Mouse (Mus musculus) layer of hippocampus, adult 9-11 months (tissue): ENCODE results near the gene Slc46a1.

Source experiments
- DNase-seq: peaks from one replicate; pipeline ENCODE4 v3.0.0; 2022

Gene Slc46a1

GRCm38 (mm10) chr11:78505430-78505829 lies 39.9 kb downstream of the Slc46a1 start:
- DNase-seq: no peak

- no peak for DNase-seq
Observed at GRCm38 (mm10) chr11:78509148-78509547, 43.7 kb downstream of the Slc46a1 start.

DNA sequence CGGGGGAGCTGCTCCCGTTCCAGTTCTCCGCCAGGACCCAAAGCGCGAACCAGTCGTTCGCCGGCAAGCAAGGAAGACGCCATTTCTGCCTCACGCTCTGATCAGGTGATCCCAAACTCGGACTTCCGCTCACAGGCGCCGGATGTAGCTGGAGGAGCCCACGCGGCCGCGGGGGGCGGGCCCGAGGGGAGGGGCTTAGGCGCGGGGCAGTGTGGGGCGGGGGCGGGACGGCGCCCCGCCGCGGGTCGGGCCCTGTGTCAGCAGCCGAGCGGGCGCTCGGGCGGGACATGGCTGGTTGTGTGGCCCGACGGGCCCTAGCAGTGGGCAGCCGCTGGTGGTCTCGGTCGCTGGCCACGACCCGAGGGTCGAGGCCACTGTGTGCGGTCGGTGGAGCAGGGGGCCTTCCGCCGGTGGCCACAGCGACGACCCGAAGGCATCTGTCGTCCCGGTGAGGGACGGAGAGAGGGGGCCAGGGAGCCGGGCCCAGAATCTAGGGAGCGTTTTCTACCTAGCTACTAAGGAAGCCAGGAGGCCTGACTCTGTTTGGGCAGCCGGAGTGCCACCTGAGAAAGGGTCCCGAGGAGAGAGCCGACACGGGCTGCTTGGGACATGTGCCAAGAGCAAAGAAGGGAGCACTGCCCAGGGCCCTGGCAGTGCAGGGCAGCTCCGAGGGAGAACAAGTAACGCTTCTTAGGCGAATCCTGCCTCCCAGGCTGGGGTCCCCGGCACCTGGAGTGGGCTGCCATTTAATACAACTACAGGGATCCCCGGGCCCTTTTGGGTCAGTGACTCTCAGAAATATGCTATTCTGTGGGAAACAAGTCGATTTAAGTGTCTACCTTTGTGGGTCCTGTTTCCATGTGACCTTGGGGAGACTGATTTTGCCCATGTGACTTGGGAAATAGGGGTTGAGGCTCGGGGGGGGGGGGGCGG lies 46.8 kb downstream of the Slc46a1 start, which contains the start of the genes Tmem199 and Poldip2:
Gene Tmem199 (minus strand): TSS at position 148 of the 933 bp plus-strand sequence.
Gene Poldip2 (plus strand): TSS at position 169 of the 933 bp plus-strand sequence.
- peak; percentile 92 for DNase-seq

DNA sequence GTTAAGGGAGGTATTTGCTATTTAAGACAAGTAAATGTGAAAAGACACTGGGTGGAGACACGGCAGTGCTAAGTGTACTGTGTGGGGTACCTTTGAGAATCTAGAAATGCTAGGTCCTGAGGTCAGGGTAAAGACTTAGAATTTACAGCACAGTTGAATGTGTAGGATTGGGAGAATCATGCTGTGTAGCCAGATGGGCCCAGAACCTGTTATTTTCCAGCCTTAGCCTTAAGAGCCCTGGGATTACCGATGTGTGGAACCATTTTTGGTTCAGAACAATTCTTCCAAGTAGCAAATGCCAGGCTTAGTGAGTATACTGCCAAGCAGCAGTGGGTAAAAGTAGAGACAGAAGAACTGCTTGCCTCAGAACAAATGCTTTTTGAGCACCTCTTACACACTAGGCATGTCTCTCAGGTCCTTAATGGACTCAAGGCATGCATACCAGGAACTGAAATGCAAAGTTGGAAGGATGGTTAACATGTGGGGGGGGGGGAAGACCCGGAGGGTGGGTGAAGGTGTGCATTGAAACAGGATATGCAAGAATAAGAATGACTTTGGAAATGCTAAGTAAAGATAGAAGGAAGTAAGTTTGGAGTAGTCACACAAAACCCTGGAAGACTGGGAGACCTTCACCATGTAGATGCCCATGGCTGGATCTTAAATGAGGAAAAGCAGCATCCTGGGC lies 47.8 kb downstream of the Slc46a1 start:
- DNase-seq: no peak

- DNase-seq: no peak
Observed at GRCm38 (mm10) chr11:78515549-78516325, 50.2 kb downstream of the Slc46a1 start.

DNA sequence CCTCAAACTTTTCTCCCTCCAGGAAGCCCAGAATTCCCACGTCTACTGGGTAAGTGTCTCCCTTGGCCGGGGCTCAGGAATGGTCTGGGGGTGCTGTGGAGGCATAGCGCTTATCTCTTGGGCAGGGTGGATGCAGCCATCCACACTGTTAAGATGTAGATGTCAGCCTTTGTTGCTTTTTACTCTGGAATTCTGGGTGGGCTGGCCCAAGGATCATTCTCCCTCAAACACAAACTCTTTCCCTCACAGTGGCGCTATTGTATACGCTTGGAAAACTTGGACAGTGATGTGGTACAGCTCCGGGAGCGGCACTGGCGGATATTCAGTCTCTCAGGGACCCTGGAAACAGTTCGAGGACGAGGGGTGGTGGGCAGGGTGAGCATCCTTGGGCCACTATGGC lies 53.4 kb downstream of the Slc46a1 start:
- no peak for DNase-seq
